Mouse (Mus musculus) fat pad, adult 2 months (tissue): ENCODE results near the gene Chka.

ENCODE experiments used
- DNase-seq: peaks from one replicate; pipeline ENCODE4 v3.0.0-alpha.2; 2011; ENCODE audit warnings: low read depth, low spot score; ENCODE audit errors: extremely low read depth

Gene Chka

GRCm38 (mm10) chr19:3942986-3943735, 91.6 kb downstream of the Chka start:
- no peak for DNase-seq
